Mouse (Mus musculus): ENCODE results near the gene Tnfaip8l3. TPM values are rescaled to one million over a fixed set of nuclear protein-coding genes. Genes with fewer than 3 reads are reported as not detected.
A peak's percentile ranks its signal among the peaks of the same experiment; 100 is the strongest.

The Tnfaip8l3 gene
- 0.44 and 0.51 TPM in 2 replicates for polyA plus RNA-seq (2012; rRNA removed)

DNA sequence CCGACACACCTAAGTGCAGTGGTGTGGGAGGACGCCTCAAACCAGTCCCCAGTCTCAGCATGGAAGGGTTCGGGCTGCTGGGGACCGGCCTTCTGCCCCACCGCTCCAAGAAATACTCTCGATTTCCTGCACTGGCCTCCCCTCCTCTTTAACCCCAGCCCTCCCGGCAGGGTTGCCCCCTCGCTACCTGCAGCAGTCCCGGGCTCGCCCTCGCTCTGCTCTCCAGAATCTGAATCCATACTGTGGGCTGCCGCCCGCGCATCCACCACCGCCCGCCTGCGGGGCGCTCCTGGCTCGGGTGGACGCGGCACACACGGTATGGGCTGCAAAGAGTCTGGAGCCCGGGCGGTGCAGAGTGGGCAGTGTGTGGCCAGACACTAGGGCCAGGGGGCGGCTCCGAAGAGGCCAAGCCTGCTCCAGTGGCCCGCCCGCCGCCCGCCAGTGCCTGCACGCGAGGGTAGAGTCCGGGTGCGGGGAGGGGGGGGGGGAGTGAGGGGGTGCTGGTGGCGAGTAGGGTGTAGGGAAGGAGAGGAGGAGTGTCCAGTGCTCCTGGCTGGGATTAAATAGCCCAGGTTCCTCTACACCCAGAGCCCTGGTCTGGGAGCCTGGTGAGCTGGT is at the start of gene Tnfaip8l3:
TSS of gene Tnfaip8l3 (minus strand) at position 357 of the 618 bp plus-strand sequence.
- Histone ChIP-seq H3K27ac (ENCODE audit: insufficient read depth, low read length) (no peak within 1 kb of the TSS), H3K4me1 (ENCODE audit: control insufficient read depth, insufficient read depth, low read length) (peaks cover 3% of the 10 kb centered on the region; the same call in 1 of the 2 replicates), H3K27me3 (ENCODE audit: control insufficient read depth, insufficient read depth, low read length) (no peaks in the 10 kb centered on the region), H3K4me3 (replicated peaks; ENCODE audit: insufficient read depth, low read depth, low read length) (peak within 1 kb of the TSS; percentile 42)
- TF ChIP-seq POLR2A (IDR thresholded peaks at IDR 0.05; ENCODE audit: borderline replicate concordance, insufficient read depth, low read length), result no peak
- TF ChIP-seq CTCF (IDR thresholded peaks at IDR 0.05; ENCODE audit: borderline replicate concordance, insufficient read depth, low read depth, low read length), result no peak
- DNase-seq, result peak; percentile 21 to 22
- under 1% methylated on average over 34 of the region's 35 CpGs for WGBS

DNA sequence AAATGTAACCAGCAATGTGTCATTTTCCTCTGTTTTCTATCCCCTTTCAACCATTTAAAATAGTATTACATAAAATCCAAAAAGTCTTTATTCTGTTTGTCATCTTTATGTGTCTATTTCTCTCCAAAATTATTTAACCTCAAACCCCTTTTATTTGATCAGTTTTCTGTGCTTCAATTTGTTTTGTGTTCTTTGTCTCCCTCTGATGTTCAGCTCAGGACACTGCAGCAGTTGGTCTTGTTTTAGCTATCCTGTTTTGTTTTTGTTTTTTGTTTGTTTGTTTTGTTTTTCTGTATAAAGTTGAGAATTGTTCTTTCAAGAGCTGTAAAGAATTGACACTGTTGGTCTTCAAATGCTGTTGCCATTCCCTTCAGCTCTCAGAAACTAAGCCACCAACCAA is 44.5 kb upstream of the Tnfaip8l3 start:
- no peak overlapping the region for H3K27ac ChIP-seq (ENCODE audit: insufficient read depth, low read length)
- H3K4me1 ChIP-seq (ENCODE audit: control insufficient read depth, insufficient read depth, low read length), result no peaks in the 10 kb centered on the region
- DNase-seq, result no peak
- TF ChIP-seq CTCF (IDR thresholded peaks at IDR 0.05; ENCODE audit: borderline replicate concordance, insufficient read depth, low read depth, low read length) (no peak), POLR2A (IDR thresholded peaks at IDR 0.05; ENCODE audit: borderline replicate concordance, insufficient read depth, low read length) (no peak)
- H3K27me3 ChIP-seq (ENCODE audit: control insufficient read depth, insufficient read depth, low read length), result no peaks in the 10 kb centered on the region
- no peak overlapping the region for H3K4me3 ChIP-seq (replicated peaks; ENCODE audit: insufficient read depth, low read depth, low read length)

- TF ChIP-seq POLR2A (IDR thresholded peaks at IDR 0.05; ENCODE audit: borderline replicate concordance, insufficient read depth, low read length) (no peak), CTCF (IDR thresholded peaks at IDR 0.05; ENCODE audit: borderline replicate concordance, insufficient read depth, low read depth, low read length) (no peak)
- H3K27me3 ChIP-seq (ENCODE audit: control insufficient read depth, insufficient read depth, low read length), result no peaks in the 10 kb centered on the region
- H3K27ac ChIP-seq (ENCODE audit: insufficient read depth, low read length), result no peak overlapping the region
- DNase-seq, result no peak
- H3K4me3 ChIP-seq (replicated peaks; ENCODE audit: insufficient read depth, low read depth, low read length), result no peak overlapping the region
- H3K4me1 ChIP-seq (ENCODE audit: control insufficient read depth, insufficient read depth, low read length), result no peaks in the 10 kb centered on the region
Measured at GRCm38 (mm10) chr9:54098636-54099035, 30.4 kb upstream of the Tnfaip8l3 start.

GRCm38 (mm10) chr9:54097091-54097490 is 28.9 kb upstream of the Tnfaip8l3 start:
- Histone ChIP-seq H3K27ac (ENCODE audit: insufficient read depth, low read length) (no peak overlapping the region), H3K4me1 (ENCODE audit: control insufficient read depth, insufficient read depth, low read length) (no peaks in the 10 kb centered on the region), H3K4me3 (replicated peaks; ENCODE audit: insufficient read depth, low read depth, low read length) (no peak overlapping the region), H3K27me3 (ENCODE audit: control insufficient read depth, insufficient read depth, low read length) (no peaks in the 10 kb centered on the region)
- WGBS, result 83% methylated on average over 6 of the region's 6 CpGs
- TF ChIP-seq POLR2A (IDR thresholded peaks at IDR 0.05; ENCODE audit: borderline replicate concordance, insufficient read depth, low read length), result no peak
- no peak for TF ChIP-seq CTCF (IDR thresholded peaks at IDR 0.05; ENCODE audit: borderline replicate concordance, insufficient read depth, low read depth, low read length)
- no peak for DNase-seq

GRCm38 (mm10) chr9:54084245-54084644 is 16.1 kb upstream of the Tnfaip8l3 start:
- Histone ChIP-seq H3K4me3 (replicated peaks; ENCODE audit: insufficient read depth, low read depth, low read length) (no peak overlapping the region), H3K4me1 (ENCODE audit: control insufficient read depth, insufficient read depth, low read length) (no peaks in the 10 kb centered on the region), H3K27ac (ENCODE audit: insufficient read depth, low read length) (no peak overlapping the region), H3K27me3 (ENCODE audit: control insufficient read depth, insufficient read depth, low read length) (no peaks in the 10 kb centered on the region)
- TF ChIP-seq POLR2A (IDR thresholded peaks at IDR 0.05; ENCODE audit: borderline replicate concordance, insufficient read depth, low read length) (no peak), CTCF (IDR thresholded peaks at IDR 0.05; ENCODE audit: borderline replicate concordance, insufficient read depth, low read depth, low read length) (no peak)
- DNase-seq, result no peak
- 73% methylated on average over 3 of the region's 3 CpGs for WGBS

GRCm38 (mm10) chr9:54077740-54078139 is 9.6 kb upstream of the Tnfaip8l3 start:
- 89% methylated on average over 2 of the region's 2 CpGs for WGBS
- no peak overlapping the region for H3K27ac ChIP-seq (ENCODE audit: insufficient read depth, low read length)
- no peak for DNase-seq
- no peak overlapping the region for H3K4me3 ChIP-seq (replicated peaks; ENCODE audit: insufficient read depth, low read depth, low read length)
- no peaks in the 10 kb centered on the region for H3K27me3 ChIP-seq (ENCODE audit: control insufficient read depth, insufficient read depth, low read length)
- H3K4me1 ChIP-seq (ENCODE audit: control insufficient read depth, insufficient read depth, low read length), result no peaks in the 10 kb centered on the region
- no peak for TF ChIP-seq CTCF (IDR thresholded peaks at IDR 0.05; ENCODE audit: borderline replicate concordance, insufficient read depth, low read depth, low read length)
- TF ChIP-seq POLR2A (IDR thresholded peaks at IDR 0.05; ENCODE audit: borderline replicate concordance, insufficient read depth, low read length), result no peak

DNA sequence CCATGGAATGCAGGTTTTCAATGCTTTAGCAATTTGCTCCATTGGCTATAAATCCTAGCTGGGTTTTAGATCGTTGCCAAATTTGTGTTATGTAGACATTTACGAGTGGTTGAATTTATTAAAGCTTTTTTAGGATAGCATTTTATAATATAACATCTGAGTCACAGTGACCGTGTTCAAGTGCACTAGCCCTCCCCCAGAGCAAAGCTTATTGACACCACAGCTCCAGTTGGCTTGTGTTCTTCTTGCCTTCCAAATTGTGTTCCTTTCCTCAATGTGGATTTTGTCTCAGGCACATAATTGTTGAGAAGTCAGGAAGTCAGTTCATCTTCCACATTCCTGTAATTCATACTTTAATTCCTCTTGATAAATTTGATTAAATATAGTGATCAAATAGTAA is 6.7 kb upstream of the Tnfaip8l3 start:
- H3K27me3 ChIP-seq (ENCODE audit: control insufficient read depth, insufficient read depth, low read length), result no peaks in the 10 kb centered on the region
- no peak for DNase-seq
- TF ChIP-seq POLR2A (IDR thresholded peaks at IDR 0.05; ENCODE audit: borderline replicate concordance, insufficient read depth, low read length) (no peak), CTCF (IDR thresholded peaks at IDR 0.05; ENCODE audit: borderline replicate concordance, insufficient read depth, low read depth, low read length) (no peak)
- no peaks in the 10 kb centered on the region for H3K4me1 ChIP-seq (ENCODE audit: control insufficient read depth, insufficient read depth, low read length)
- H3K27ac ChIP-seq (ENCODE audit: insufficient read depth, low read length), result no peak overlapping the region
- WGBS, result 74% methylated on average over 3 of the region's 3 CpGs
- H3K4me3 ChIP-seq (replicated peaks; ENCODE audit: insufficient read depth, low read depth, low read length), result no peak overlapping the region

DNA sequence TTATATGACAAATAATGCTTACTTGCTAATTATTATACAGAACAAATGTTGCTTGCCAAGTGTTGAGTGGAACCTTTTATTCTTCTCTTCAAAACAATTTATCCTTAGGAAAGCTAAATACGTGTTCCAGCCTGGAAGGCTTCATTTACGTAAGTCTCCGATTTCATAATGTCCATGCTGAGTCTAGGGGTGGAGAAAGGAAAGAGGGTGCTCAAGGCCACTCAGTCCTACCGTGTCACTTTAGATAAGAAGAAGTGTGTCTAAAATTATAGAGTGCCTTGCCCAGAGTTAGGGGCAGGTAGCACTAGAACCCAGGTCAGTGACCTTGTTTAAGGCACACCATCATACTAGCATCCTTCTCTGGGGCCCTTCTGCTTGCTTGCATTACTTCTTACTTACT is 5.5 kb upstream of the Tnfaip8l3 start:
- Histone ChIP-seq H3K4me1 (ENCODE audit: control insufficient read depth, insufficient read depth, low read length) (no peaks in the 10 kb centered on the region), H3K27me3 (ENCODE audit: control insufficient read depth, insufficient read depth, low read length) (no peaks in the 10 kb centered on the region), H3K27ac (ENCODE audit: insufficient read depth, low read length) (no peak overlapping the region), H3K4me3 (replicated peaks; ENCODE audit: insufficient read depth, low read depth, low read length) (no peak overlapping the region)
- WGBS, result 95% methylated on average over 4 of the region's 4 CpGs
- no peak for DNase-seq
- TF ChIP-seq CTCF (IDR thresholded peaks at IDR 0.05; ENCODE audit: borderline replicate concordance, insufficient read depth, low read depth, low read length) (no peak), POLR2A (IDR thresholded peaks at IDR 0.05; ENCODE audit: borderline replicate concordance, insufficient read depth, low read length) (no peak)

All from cerebellum, adult 2 months (tissue).